Comparison of ENCODE assay signal across 11 mouse cellular contexts in the genomic region with DNA sequence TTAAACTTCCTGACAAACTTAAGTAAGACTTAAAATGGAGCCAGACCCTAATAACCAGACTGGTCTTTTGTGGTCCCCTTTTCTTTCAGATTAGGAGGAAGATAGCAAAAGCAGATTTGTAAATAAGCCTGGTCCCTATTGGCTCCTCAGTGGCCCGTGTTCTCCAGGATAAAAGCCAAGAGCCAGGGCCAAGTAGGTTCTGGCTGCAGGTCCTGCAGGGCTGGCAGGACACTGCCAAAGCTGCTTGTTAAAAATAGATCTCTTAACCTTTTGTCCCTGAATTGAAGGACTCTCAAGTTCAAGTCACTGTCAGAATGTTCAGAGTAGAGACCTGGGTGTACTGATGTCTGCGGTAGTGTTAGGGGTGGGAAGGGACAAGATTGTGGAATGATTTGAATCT. TPM values are rescaled to one million over a fixed set of nuclear protein-coding genes. Genes with fewer than 3 reads are reported as not detected.
DNase-seq lines count a peak whose midpoint lies in the region; ATAC-seq and TF ChIP-seq lines count a peak whose summit lies in the region.
"Had no signal": no experiment of that assay in that cellular context is flagged by ENCODE, and none has a peak within 500 bp of the region (broad histone marks: within the 10 kb centered on the region; RNA-seq: fewer than 3 reads in every experiment).

No protein-coding gene starts in this region.

- ATAC-seq in liver, postnatal 0 days: no peak

- H3K27me3 ChIP-seq in liver, adult 2 months (ENCODE audit: control insufficient read depth, insufficient read depth, low read length): no peaks in the 10 kb centered on the region
- H3K27me3 ChIP-seq in liver, postnatal 0 days (ENCODE audit: insufficient read depth, low read length): no peaks in the 10 kb centered on the region
- no peaks in the 10 kb centered on the region for H3K27me3 ChIP-seq in thymus, adult 2 months (ENCODE audit: control insufficient read depth, insufficient read depth, low read length)

- H3K4me2 ChIP-seq in liver, postnatal 0 days (ENCODE audit: low read depth, low read length): no peak overlapping the region
- H3K4me2 ChIP-seq: lung, embryonic 14.5 days had no signal

- no peaks in the 10 kb centered on the region for H3K36me3 ChIP-seq in liver, adult 2 months (ENCODE audit: control insufficient read depth, insufficient read depth, low read length)
- H3K36me3 ChIP-seq in liver, postnatal 0 days (replicated peaks; ENCODE audit: insufficient read depth, low read length): no peaks in the 10 kb centered on the region
- no peaks in the 10 kb centered on the region for H3K36me3 ChIP-seq in thymus, adult 2 months (ENCODE audit: control insufficient read depth, insufficient read depth, low read length)
- H3K36me3 ChIP-seq: G1E had no signal

- TF ChIP-seq CTCF in liver, adult 2 months (IDR thresholded peaks at IDR 0.05; ENCODE audit: low read depth, low read length): no peak
- TF ChIP-seq CTCF in liver, postnatal 0 days (IDR thresholded peaks at IDR 0.05; ENCODE audit: low read depth): no peak
- TF ChIP-seq CTCF in thymus, adult 2 months (IDR thresholded peaks at IDR 0.05; ENCODE audit: borderline replicate concordance, control insufficient read depth, extremely low read depth, insufficient read depth, low read length, poor library complexity): no peak

- no peak overlapping the region; the same call in 1 of the 2 replicates for H3K27ac ChIP-seq in liver, adult 2 months (replicated peaks; ENCODE audit: insufficient read depth, low read depth, low read length)
- no peak overlapping the region for H3K27ac ChIP-seq in liver, postnatal 0 days (ENCODE audit: low read depth)
- H3K27ac ChIP-seq in thymus, adult 2 months (ENCODE audit: control insufficient read depth, insufficient read depth, low read length): no peak overlapping the region

- no peak overlapping the region for H3K4me3 ChIP-seq in liver, adult 2 months (ENCODE audit: insufficient read depth, low read depth, low read length)
- no peak overlapping the region for H3K4me3 ChIP-seq in liver, postnatal 0 days (ENCODE audit: low read depth, low read length)
- no peak overlapping the region for H3K4me3 ChIP-seq in thymus, adult 2 months (ENCODE audit: control insufficient read depth, insufficient read depth, low read length)

- WGBS in liver, adult 2 months: 13% methylated on average over 2 of the region's 2 CpGs
- 67% methylated on average over 2 of the region's 2 CpGs for WGBS in liver, postnatal 0 days (ENCODE audit: insufficient replicate concordance)
- WGBS in thymus, adult 2 months: 95% methylated on average over 2 of the region's 2 CpGs

- intact Hi-C loops in heart, postnatal 36 days (cut with DNase I): no loop called here

- no peak for TF ChIP-seq POLR2A in liver, adult 2 months (IDR thresholded peaks at IDR 0.05; ENCODE audit: extremely low read depth, insufficient read depth, low read length)
- TF ChIP-seq POLR2A in thymus, adult 2 months (IDR thresholded peaks at IDR 0.05; ENCODE audit: control insufficient read depth, extremely low read depth, insufficient read depth, low read length, poor library complexity): no peak

- no peaks in the 10 kb centered on the region for H3K79me2 ChIP-seq in liver, adult 2 months (ENCODE audit: control insufficient read depth, insufficient read depth, low read length)

- no peaks in the 10 kb centered on the region for H3K9me3 ChIP-seq in liver, postnatal 0 days (ENCODE audit: low read length)
- H3K9me3 ChIP-seq: G1E had no signal

- peaks cover 13% of the 10 kb centered on the region for H3K4me1 ChIP-seq in liver, adult 2 months (ENCODE audit: control insufficient read depth, insufficient read depth, low read length)
- no peaks in the 10 kb centered on the region; the same call in 1 of the 2 replicates for H3K4me1 ChIP-seq in liver, postnatal 0 days (ENCODE audit: insufficient read depth)
- H3K4me1 ChIP-seq in thymus, adult 2 months (replicated peaks; ENCODE audit: control insufficient read depth, insufficient read depth, low read length): no peaks in the 10 kb centered on the region

- H3K9ac ChIP-seq in liver, adult 2 months (ENCODE audit: low read depth, low read length): no peak overlapping the region
- H3K9ac ChIP-seq in liver, postnatal 0 days (replicated peaks): no peak overlapping the region
- H3K9ac ChIP-seq: lung, embryonic 14.5 days had no signal

- DNase-seq in adrenal gland, adult (ENCODE audit: inconsistent age in 2 of 2, low spot score in 1 of 2): peak; percentile 21 to 71
- DNase-seq in adrenal gland, postnatal 4 days (ENCODE audit: low spot score in 2 of 2): no peak
- DNase-seq in liver, adult 2 months (ENCODE audit: extremely low read depth, low read depth, low spot score): peak; percentile 92
- no peak for DNase-seq in liver, postnatal 0 days
- DNase-seq in gastrocnemius, postnatal 10 days: peak; percentile 45
- DNase-seq in heart, postnatal 36 days: peak; percentile 45 to 46
- DNase-seq in thymus, adult 2 months: no peak
- DNase-seq in right cerebral cortex, postnatal 4 days: no peak
- DNase-seq: lung, embryonic 14.5 days had no signal

- no peak for TF ChIP-seq EP300 in liver, postnatal 0 days (IDR thresholded peaks at IDR 0.05; ENCODE audit: low read depth)

RNA-seq across cellular contexts. Expression of a gene that starts 21.0 kb away (rescaled TPM):
- total RNA-seq in adrenal gland, postnatal 4 days (2021): 10 to 100 TPM; 48.1 to 50.8 TPM
- total RNA-seq in liver, adult 2 months (2014; rRNA removed): 0.09 and 0.81 TPM in 2 replicates
- polyA plus RNA-seq in liver, adult 2 months (2012; rRNA removed): 0.09 TPM in 1 of 2 replicates, not detected in the other
- 0.19 and 0.22 TPM in 2 replicates for polyA plus RNA-seq in liver, postnatal 0 days (2015; fragmentation: Nextera tagmentation; extraction: Ambion mirVana)
- under 1 TPM; 0.33 to 0.54 TPM for total RNA-seq in gastrocnemius, postnatal 10 days (2021)
- total RNA-seq in heart, postnatal 36 days (2021): 1 to 10 TPM in 1 of 2 experiments, under 1 TPM in 1; 0.38 to 1.2 TPM
- polyA plus RNA-seq in thymus, adult 2 months (2012; rRNA removed): 0.09 TPM in 1 of 2 replicates, not detected in the other
- total RNA-seq: G1E; hematopoietic stem cell, adult 5-6 weeks had no signal
- polyA plus RNA-seq: G1E had no signal

Comparison
In these comparisons a context has a peak if more than half of its experiments do, and no peak if none do; other contexts are left out.
1. DNase-seq: peak in adrenal gland, adult (2 of 2), liver, adult 2 months (single experiment), gastrocnemius, postnatal 10 days (single experiment) and heart, postnatal 36 days (2 of 2); none in adrenal gland, postnatal 4 days (0 of 2), liver, postnatal 0 days (single experiment), thymus, adult 2 months (single experiment) and right cerebral cortex, postnatal 4 days (single experiment).
2. RNA of a gene that starts 21.0 kb away (total RNA-seq): 48.1 to 50.8 TPM in adrenal gland, postnatal 4 days; 0.38 to 1.2 TPM in heart, postnatal 36 days, 0.33 to 0.54 TPM in gastrocnemius, postnatal 10 days and 0.09 to 0.81 TPM in liver, adult 2 months; every median in the first group is over 10 times any median in the second.